Mouse (Mus musculus) bone marrow, adult 2 months (tissue): ENCODE data around the gene 1700019D03Rik. TPM values are rescaled to one million over a fixed set of nuclear protein-coding genes. Genes with fewer than 3 reads are reported as not detected.
"Not testable (repeated sequence)": the region's sequence is repeated elsewhere in the genome, so short reads cannot be mapped to it uniquely, and the experiment has no call there.

Experiments
- H3K27ac ChIP-seq: fragments of 200-500 bp; 2 replicates; pipeline ENCODE4 v1.5.1; 2012; ENCODE audit warnings: low read depth, mild to moderate bottlenecking, control low read depth, inconsistent platforms, low read length; ENCODE audit not compliant: control insufficient read depth, poor library complexity, insufficient read depth
- H3K4me1 ChIP-seq: fragments of 200-500 bp; 2 replicates; pipeline ENCODE4 v1.6.1; 2011; ENCODE audit warnings: low read length; ENCODE audit not compliant: control insufficient read depth, insufficient read depth
- H3K4me3 ChIP-seq: fragments of 200-500 bp; replicated peaks from 2 replicates; pipeline ENCODE3; 2011; ENCODE audit warnings: mild to moderate bottlenecking, low read depth, low read length, control low read depth; ENCODE audit not compliant: control insufficient read depth
- CTCF ChIP-seq: fragments of 200-500 bp; IDR thresholded peaks from 2 replicates; pipeline ENCODE4 v1.5.1; 2011; ENCODE audit warnings: low read length, control low read depth; ENCODE audit not compliant: control insufficient read depth, insufficient read depth
- POLR2A ChIP-seq: fragments of 200-500 bp; IDR thresholded peaks from 2 replicates; pipeline ENCODE4 v1.6.1; 2011; ENCODE audit warnings: low read depth, mild to moderate bottlenecking, control low read depth, low read length, borderline replicate concordance; ENCODE audit not compliant: control insufficient read depth
- WGBS: fragments of 180-500 bp; shearing (Covaris S2); methylation state at CpG from one replicate; pipeline ENCODE4 v1.1.7; 2018; 5-methylcytosine and 5-hydroxymethylcytosine counted together
- polyA plus RNA-seq: library from polyadenylated mRNA; stranded (reverse); fragments of >200 nt; gene quantifications from 2 replicates; pipeline ENCODE4 v1.2.4, GENCODE M21; 2011; ENCODE audit warnings: low replicate concordance; ENCODE audit not compliant: missing spikeins, insufficient read depth, insufficient read length

The 1700019D03Rik gene
- polyA plus RNA-seq, 1 experiment, result 3.4 TPM

- H3K27ac ChIP-seq, result no peak overlapping the region
- no peaks in the 10 kb centered on the region; the same call in 1 of the 2 replicates for H3K4me1 ChIP-seq
- H3K4me3 ChIP-seq, result no peak overlapping the region
- TF ChIP-seq CTCF (no peak), POLR2A (no peak)
- 8% methylated on average over 5 of the region's 5 CpGs for WGBS
These were observed 68.7 kb downstream of the 1700019D03Rik start for GRCm38 (mm10) chr1:52951146-52951868.

GRCm38 (mm10) chr1:52947895-52948294 lies 72.1 kb downstream of the 1700019D03Rik start:
- TF ChIP-seq POLR2A (no peak), CTCF (no peak)
- Histone ChIP-seq H3K4me3 (no peak overlapping the region), H3K4me1 (no peaks in the 10 kb centered on the region; the same call in 1 of the 2 replicates), H3K27ac (no peak overlapping the region)
- 79% methylated on average over 5 of the region's 5 CpGs for WGBS

GRCm38 (mm10) chr1:52939021-52939420 lies 81.0 kb downstream of the 1700019D03Rik start:
- no peaks in the 10 kb centered on the region for H3K4me1 ChIP-seq
- H3K27ac ChIP-seq, result no peak overlapping the region
- WGBS, result 83% methylated on average over 1 of the region's 1 CpGs
- TF ChIP-seq CTCF (no peak), POLR2A (no peak)
- no peak overlapping the region for H3K4me3 ChIP-seq

- no peaks in the 10 kb centered on the region for H3K4me1 ChIP-seq
- no peak overlapping the region for H3K4me3 ChIP-seq
- no peak for TF ChIP-seq CTCF
- TF ChIP-seq POLR2A, result no peak
- no peak overlapping the region for H3K27ac ChIP-seq
- WGBS, result 83% methylated on average over 5 of the region's 5 CpGs
These were observed 85.5 kb downstream of the 1700019D03Rik start for GRCm38 (mm10) chr1:52934494-52934893.

DNA sequence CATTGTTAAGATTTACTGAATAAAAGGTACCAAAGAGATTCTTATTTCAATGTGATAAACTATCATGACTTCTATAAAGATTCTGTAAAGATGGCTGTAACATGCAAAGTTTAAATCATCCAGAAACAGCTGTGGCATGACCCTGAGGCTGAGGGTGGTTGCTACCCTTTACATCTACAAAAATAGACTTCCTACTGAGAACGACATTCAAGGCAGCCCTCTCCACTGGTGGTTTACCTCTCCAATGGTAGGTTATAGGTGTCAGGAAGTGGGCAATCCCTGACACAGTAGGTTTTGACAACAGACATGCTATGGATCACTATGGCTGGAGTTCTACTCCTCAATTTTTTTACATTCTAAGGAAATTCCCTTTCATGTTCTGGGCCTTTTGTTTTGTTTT lies 95.5 kb downstream of the 1700019D03Rik start:
- not testable (repeated sequence) for H3K27ac ChIP-seq

DNA sequence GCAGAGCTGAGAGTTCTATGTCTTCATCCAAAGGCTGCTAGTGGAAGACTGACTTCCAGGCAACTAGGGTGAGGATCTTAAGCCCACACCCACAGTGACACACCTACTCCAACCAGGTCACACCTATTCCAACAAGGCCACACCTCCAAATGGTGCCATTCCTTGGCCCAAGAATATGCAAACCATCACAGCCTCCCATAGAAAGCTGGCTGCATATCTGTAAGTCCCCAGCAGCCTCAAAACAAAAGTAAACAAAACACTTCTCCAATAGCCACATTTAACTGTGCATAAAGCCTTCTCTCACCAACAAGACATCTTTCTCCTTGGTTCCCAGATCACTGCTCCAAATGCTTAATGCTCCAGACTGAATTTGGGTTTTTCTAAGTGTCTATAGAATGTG lies 101.1 kb downstream of the 1700019D03Rik start:
- not testable (repeated sequence) for H3K4me1 ChIP-seq, H3K27ac ChIP-seq, H3K4me3 ChIP-seq

More for the DNA sequence above, 95.5 kb downstream of the 1700019D03Rik start:
- H3K4me3 ChIP-seq, H3K4me1 ChIP-seq: not testable (repeated sequence)
- 9% methylated on average over 1 of the region's 1 CpGs for WGBS

DNA sequence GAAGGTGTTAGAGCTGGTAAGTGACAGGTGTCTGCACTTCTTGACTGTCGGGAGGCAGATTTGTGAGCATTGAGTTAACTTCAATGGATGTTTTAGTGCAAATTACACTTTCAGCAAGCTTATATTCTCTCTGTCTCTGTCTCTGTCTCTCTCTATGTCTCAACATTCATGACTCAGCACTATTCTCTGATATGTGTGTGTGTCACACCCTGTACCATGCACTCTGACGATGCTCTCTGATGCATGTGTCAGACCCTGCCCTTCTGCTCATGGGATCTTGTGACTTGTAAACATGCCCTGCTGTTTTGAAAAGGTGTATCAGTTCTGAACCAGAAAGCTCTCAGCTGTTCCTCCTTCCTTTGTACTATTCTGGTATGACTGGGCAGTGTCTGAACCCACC lies 103.3 kb downstream of the 1700019D03Rik start:
- 80% methylated on average over 2 of the region's 2 CpGs for WGBS
- no peak overlapping the region for H3K27ac ChIP-seq
- H3K4me1 ChIP-seq, result no peaks in the 10 kb centered on the region

GRCm38 (mm10) chr1:52909783-52910182 lies 110.2 kb downstream of the 1700019D03Rik start:
- Histone ChIP-seq H3K27ac (no peak overlapping the region), H3K4me1 (no peaks in the 10 kb centered on the region), H3K4me3 (no peak overlapping the region)
- 55% methylated on average over 3 of the region's 3 CpGs for WGBS
- TF ChIP-seq CTCF (no peak), POLR2A (no peak)

More for the DNA sequence above, 103.3 kb downstream of the 1700019D03Rik start:
- no peak overlapping the region for H3K4me3 ChIP-seq
- no peak for TF ChIP-seq POLR2A
- TF ChIP-seq CTCF, result no peak

GRCm38 (mm10) chr1:52884208-52884607 lies 135.8 kb downstream of the 1700019D03Rik start:
- 91% methylated on average over 2 of the region's 2 CpGs for WGBS
- no peak for TF ChIP-seq POLR2A
- TF ChIP-seq CTCF, result no peak
- no peak overlapping the region for H3K27ac ChIP-seq

More at GRCm38 (mm10) chr1:52884208-52884607, 135.8 kb downstream of the 1700019D03Rik start:
- no peaks in the 10 kb centered on the region for H3K4me1 ChIP-seq
- H3K4me3 ChIP-seq, result no peak overlapping the region

Other genes starting within 250 kb of the 1700019D03Rik start
- 12.6 and 15.8 TPM in 2 replicates for gene Inpp1, start 202.5 kb downstream of the 1700019D03Rik start, polyA plus RNA-seq
- gene Hibch, start 175.2 kb downstream of the 1700019D03Rik start, polyA plus RNA-seq, result 2.2 and 8.8 TPM in 2 replicates
- not detected in 2 replicates for gene Mstn, start 41.5 kb upstream of the 1700019D03Rik start, polyA plus RNA-seq
- not detected in 2 replicates for gene 1700019A02Rik, start 167.5 kb upstream of the 1700019D03Rik start, polyA plus RNA-seq